Mouse (Mus musculus) bone marrow macrophage, adult 2 months (primary cell): ENCODE measurements around the gene Armcx4. TPM values are rescaled to one million over a fixed set of nuclear protein-coding genes. Genes with fewer than 3 reads are reported as not detected.
"Not testable (repeated sequence)": the region's sequence is repeated elsewhere in the genome, so short reads cannot be mapped to it uniquely, and the experiment has no call there.

Experiments
- H3K27ac ChIP-seq: 2 replicates; pipeline ENCODE4 v1.5.1; 2012; ENCODE audit warnings: low read depth, low read length; ENCODE audit not compliant: insufficient read depth
- H3K4me1 ChIP-seq: 2 replicates; pipeline ENCODE4 v1.6.1; 2012; ENCODE audit warnings: low read length; ENCODE audit not compliant: control insufficient read depth, insufficient read depth
- H3K4me3 ChIP-seq: 2 replicates; pipeline ENCODE4 v1.5.1; 2012; ENCODE audit warnings: mild to moderate bottlenecking, low read length, moderate library complexity; ENCODE audit not compliant: insufficient read depth
- CTCF ChIP-seq: IDR thresholded peaks from 2 replicates; pipeline ENCODE4 v1.5.1; 2012; ENCODE audit warnings: low read depth, mild to moderate bottlenecking, low read length, moderate library complexity
- POLR2A ChIP-seq: IDR thresholded peaks from 2 replicates; pipeline ENCODE4 v1.6.1; 2012; ENCODE audit warnings: mild to moderate bottlenecking, low read depth, low read length, borderline replicate concordance
- polyA plus RNA-seq: library from polyadenylated mRNA; stranded (reverse); fragments of >200 nt; gene quantifications from 2 replicates; pipeline ENCODE4 v1.2.4, GENCODE M21; 2012; ENCODE audit not compliant: missing spikeins, insufficient read depth, insufficient read length

The Armcx4 gene
- polyA plus RNA-seq, 1 experiment = not detected

DNA sequence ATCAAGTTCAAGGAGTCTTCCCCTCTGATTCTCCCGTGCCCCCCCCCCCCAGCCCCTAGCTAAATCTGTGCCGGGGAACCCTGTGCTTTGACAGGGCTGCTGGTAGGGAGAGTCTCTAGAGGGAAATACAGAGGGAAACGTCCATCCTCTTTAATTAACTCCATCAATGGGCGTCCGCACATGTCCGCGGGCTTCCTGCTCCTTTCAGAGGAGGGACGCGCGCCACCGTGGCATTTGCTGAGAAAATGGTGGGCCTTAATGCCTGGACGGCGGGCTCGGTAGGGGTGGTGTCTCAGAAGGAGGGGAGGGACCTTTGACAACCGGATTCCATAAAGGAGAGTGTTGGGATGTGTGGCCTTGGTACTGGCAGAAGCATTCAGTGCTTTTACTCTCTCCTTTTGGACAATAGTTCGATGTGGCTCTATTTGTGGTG lies 436 bp downstream of the Armcx4 start:
- Histone ChIP-seq H3K4me3 (no peak overlapping the region), H3K27ac (no peak overlapping the region), H3K4me1 (no peaks in the 10 kb centered on the region)
- TF ChIP-seq POLR2A (no peak), CTCF (no peak)

DNA sequence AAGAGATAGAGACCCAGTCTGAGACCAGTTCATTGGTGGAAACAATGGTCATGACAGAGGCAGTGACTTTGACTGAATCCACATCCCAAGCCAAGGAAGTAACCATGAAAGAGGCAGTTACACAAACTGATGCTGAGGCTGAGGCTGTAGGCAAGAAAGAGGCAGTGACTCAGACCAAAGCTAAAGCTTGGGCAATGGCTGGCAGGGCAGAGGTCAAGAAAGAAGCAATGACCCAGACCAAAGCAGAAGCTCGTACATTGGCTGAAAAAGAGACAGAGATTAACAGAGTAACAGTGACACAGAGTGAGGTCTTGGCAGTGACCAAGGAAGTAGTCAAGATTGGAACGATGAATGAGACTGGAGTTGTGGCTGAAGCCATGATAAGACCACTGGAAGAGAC lies 3.4 kb downstream of the Armcx4 start:
- no peak for TF ChIP-seq POLR2A
- no peak for TF ChIP-seq CTCF
- Histone ChIP-seq H3K4me1 (no peaks in the 10 kb centered on the region), H3K27ac (no peak overlapping the region), H3K4me3 (no peak overlapping the region)

DNA sequence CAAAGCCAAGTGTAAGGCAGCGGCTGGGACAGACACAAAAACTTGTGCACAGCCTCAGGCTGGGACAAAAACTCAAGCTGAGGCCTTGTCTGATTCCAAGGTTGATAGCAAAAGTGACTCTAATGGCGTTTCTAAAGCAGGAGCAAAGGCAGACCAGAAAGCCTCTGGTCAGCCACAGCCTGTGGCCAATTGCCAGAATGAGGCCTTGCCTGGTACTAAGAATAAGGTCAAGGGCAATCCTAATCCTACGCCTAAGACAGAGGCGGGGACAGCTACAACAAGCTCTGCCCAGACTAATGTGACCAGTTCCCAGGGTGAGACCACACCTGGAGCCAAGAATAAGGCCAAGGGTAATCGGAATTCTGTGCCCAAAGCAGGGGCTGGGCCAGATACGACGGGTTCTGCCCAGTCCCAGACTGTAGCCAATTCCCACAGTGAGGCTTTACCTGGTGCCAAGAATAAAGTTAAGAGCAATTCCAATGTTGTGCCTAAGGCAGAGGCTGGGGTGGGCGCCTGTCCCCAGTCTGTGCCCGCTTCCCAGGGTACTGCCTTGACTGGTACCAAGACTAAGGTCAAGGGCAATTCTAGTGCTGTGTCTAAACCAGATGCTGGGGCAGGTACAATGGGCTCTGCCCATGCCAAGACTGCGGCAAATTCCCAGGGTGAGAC lies 4.7 kb downstream of the Armcx4 start:
- no peak overlapping the region for H3K27ac ChIP-seq

DNA sequence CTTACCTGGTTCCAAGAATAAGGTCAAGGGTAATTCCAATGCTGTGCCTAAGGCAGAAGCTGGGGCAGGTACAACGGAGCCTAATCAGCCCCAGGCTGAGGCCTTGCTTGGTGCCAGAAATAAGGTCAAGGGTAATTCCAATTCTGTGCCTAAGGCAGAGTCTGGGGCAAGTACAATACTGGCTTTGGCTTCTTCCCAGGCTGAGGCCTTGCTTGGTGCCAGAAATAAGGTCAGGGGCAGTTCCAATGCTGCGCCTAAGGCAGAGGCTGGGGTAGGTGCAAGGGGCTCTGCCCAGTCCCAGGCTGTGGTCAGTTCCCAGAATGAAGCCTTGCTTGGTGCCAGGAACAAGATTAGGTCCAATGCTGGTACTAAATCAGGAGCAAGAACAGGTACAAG lies 5.2 kb downstream of the Armcx4 start:
- H3K27ac ChIP-seq = no peak overlapping the region
- no peak overlapping the region for H3K4me3 ChIP-seq
- no peak for TF ChIP-seq CTCF
- no peak for TF ChIP-seq POLR2A
- H3K4me1 ChIP-seq = no peaks in the 10 kb centered on the region

More for the DNA sequence above, 4.7 kb downstream of the Armcx4 start:
- Histone ChIP-seq H3K4me1 (no peaks in the 10 kb centered on the region), H3K4me3 (no peak overlapping the region)
- TF ChIP-seq CTCF (no peak), POLR2A (no peak)

DNA sequence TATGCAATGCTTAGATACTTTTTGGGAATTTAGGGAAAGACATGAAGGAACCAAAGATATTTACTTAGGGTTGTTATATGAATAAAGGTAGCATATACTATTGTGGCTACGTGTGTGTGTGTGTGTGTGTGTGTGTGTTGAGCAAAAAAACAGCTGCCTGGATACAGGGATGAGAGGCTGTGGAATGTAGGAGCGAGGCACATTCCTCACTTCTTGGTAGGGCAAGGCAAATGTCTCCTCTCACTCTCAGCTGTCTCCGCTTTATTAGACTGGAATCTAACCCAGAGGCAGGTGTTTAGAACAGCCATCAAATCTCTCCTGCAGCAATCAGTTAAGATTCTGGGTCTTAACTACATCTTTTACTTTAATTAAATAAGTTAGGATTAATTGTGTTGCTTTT lies 30.5 kb downstream of the Armcx4 start:
- H3K4me3 ChIP-seq = no peak overlapping the region
- TF ChIP-seq CTCF (no peak), POLR2A (no peak)
- 0 out of 2 replicates have a peak, but pooled peaks cover 2% of the 10 kb centered on the region for H3K4me1 ChIP-seq
- no peak overlapping the region for H3K27ac ChIP-seq

DNA sequence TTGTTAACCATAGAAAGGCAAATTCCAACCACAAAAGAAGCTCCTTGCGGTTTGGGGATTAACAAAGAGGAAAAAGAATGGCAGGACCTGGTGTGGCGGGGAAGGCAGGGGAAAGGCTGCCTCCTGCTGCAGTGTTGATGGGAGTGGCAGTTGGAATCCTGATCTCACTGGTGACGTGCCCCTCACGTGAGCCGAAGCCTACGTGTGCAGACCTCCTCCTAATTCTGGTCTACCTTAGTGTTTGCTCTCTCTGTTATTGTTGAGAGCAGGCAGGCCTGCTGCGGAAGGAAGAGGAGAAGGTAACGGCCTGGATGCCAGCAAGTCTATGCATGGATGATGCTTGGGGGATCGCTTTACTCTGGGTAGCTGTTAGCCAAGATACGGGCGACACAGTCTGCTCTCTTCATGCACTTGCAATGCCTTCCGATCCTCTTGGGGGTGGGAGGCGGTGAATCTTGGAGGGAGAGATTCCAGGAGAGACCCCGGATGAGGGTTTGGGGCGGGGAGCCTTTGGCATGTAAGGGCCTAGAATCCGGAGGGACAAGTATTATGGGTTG lies 31.5 kb downstream of the Armcx4 start, which contains the start of gene Armcx1:
Gene Armcx1 (plus strand): TSS at position 212 of the 557 bp plus-strand sequence.
- Histone ChIP-seq H3K4me3 (peak within 1 kb of the TSS; percentile 51), H3K27ac (no peak within 1 kb of the TSS), H3K4me1 (0 out of 2 replicates have a peak, but pooled peaks cover 2% of the 10 kb centered on the region)
- TF ChIP-seq POLR2A (no peak), CTCF (no peak)

DNA sequence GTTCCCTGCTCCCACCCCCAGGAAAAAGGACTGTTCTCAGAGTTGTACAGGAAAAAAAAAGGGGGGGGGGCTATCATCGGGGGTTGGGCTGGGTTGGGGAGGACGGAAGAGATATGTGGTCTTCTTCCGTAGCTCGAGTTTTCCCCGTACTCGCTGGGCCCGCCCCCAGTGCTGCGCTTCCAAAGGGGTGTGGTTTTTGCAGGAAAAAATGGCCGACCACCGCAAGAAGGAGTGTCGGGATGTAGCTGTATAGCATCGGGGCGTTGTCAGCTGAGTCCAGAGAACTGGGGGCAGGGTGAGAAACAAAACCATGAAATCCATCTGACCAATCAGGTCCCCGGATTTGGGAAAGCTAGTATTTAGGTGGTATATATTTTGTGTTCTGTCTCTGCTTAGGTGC lies 32.2 kb downstream of the Armcx4 start:
- Histone ChIP-seq H3K4me3 (peak overlapping the region; percentile 51), H3K27ac (no peak overlapping the region), H3K4me1 (0 out of 2 replicates have a peak, but pooled peaks cover 2% of the 10 kb centered on the region)
- TF ChIP-seq CTCF (no peak), POLR2A (no peak)

DNA sequence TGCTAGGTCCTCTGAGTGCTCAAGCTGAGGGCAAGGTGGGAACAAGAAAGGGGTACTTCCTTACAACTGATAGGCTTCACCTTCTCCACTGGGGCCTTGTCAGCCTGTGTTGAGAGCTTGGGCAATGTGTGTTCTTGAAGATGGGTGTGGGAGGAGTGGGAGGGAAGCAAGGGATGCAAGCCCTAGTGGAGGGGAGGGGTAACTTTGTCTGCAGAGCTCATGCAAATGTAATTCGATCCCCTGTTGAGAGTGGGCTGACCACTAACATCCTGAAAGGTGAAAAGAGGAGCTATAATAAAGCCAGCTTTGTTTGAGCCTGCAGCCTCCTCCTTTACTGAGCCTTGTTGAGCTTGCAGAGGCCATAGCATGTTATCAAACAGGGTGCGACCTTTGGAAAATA lies 37.4 kb downstream of the Armcx4 start:
- not testable (repeated sequence) for H3K27ac ChIP-seq, H3K4me3 ChIP-seq, H3K4me1 ChIP-seq

DNA sequence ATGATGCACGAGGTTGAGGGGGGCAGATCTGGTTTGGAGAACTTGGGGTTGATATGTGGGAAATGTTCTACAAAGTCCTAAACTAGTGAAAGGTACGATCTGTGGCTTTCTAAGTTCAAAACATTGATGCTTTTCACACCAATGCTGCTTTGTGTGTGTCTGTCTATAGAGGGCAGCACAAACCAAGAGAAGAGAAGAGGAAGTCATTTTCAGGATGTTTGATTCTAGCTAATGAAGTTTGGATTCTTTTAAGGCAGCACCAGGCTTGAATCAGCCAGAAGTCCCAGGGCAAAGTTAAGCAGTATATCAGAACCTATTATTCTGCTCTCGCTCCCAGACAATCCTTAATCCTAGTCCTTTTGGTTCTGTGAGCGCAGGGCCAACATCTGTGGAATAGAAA lies 43.5 kb downstream of the Armcx4 start:
- H3K4me1 ChIP-seq = no peaks in the 10 kb centered on the region
- no peak overlapping the region for H3K27ac ChIP-seq
- H3K4me3 ChIP-seq = no peak overlapping the region
- no peak for TF ChIP-seq CTCF
- no peak for TF ChIP-seq POLR2A

DNA sequence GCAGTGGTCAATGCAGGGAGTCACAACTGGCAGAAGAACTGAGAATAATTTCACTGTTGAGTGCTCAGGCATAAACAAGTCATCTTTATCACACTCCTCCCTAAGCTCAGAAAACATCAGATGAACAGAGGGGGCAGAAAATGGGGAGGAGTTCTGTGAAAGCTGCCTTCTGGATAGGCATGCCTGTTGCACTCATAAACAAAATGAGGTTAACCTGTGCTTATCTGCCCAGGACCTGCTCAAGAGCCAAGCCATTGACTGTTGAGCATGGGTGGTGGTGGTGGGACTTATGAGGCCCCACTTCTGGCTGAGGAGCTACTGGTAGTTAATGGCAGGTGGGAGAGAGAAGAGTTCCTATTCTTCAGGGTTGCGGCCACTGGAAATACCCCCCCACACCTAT lies 51.5 kb downstream of the Armcx4 start:
- TF ChIP-seq POLR2A (no peak), CTCF (no peak)
- H3K4me1 ChIP-seq = no peaks in the 10 kb centered on the region
- no peak overlapping the region for H3K27ac ChIP-seq
- no peak overlapping the region for H3K4me3 ChIP-seq
